Mouse (Mus musculus) intestine, postnatal 0 days (tissue): ENCODE data around the gene Dpm1. TPM values are rescaled to one million over a fixed set of nuclear protein-coding genes. Genes with fewer than 3 reads are reported as not detected.

Experiments
- ATAC-seq: fragments of 200-750 bp; cut with Nextera tagmentation; 2 replicates; pipeline ENCODE4 v1.8.0; 2017; ENCODE audit warnings: mild to moderate bottlenecking, moderate TSS enrichment, moderate library complexity
- H3K27ac ChIP-seq: fragments of 300-500 bp; sonication (generic); 2 replicates; pipeline ENCODE4 v1.5.1; 2014; ENCODE audit warnings: mild to moderate bottlenecking, low read depth, low read length, moderate library complexity
- H3K27me3 ChIP-seq: fragments of 300-500 bp; sonication (generic); replicated peaks from 2 replicates; pipeline ENCODE4 v1.6.1; 2014; ENCODE audit warnings: low read length, mixed read lengths; ENCODE audit not compliant: control insufficient read depth, insufficient read depth
- H3K36me3 ChIP-seq: fragments of 300-500 bp; sonication (generic); 2 replicates; pipeline ENCODE4 v1.6.1; 2014; ENCODE audit warnings: mild to moderate bottlenecking, moderate library complexity; ENCODE audit not compliant: control insufficient read depth, insufficient read depth
- H3K4me1 ChIP-seq: fragments of 300-500 bp; sonication (generic); replicated peaks from 2 replicates; pipeline ENCODE4 v1.6.1; 2014; ENCODE audit warnings: antibody characterized with exemption, low read length, mixed read lengths; ENCODE audit not compliant: control insufficient read depth, insufficient read depth
- H3K4me2 ChIP-seq: fragments of 300-500 bp; sonication (generic); replicated peaks from 2 replicates; pipeline ENCODE4 v1.6.1; 2014; ENCODE audit warnings: low read depth, mild to moderate bottlenecking, moderate library complexity
- H3K4me3 ChIP-seq: fragments of 300-500 bp; sonication (generic); 2 replicates; pipeline ENCODE4 v1.5.1; 2014; ENCODE audit warnings: low read depth, low read length
- H3K9ac ChIP-seq: fragments of 300-500 bp; sonication (generic); 2 replicates; pipeline ENCODE4 v1.6.1; 2014; ENCODE audit warnings: mild to moderate bottlenecking, low read depth, low read length
- H3K9me3 ChIP-seq: fragments of 300-500 bp; sonication (generic); 2 replicates; pipeline ENCODE4 v1.6.1; 2016; ENCODE audit warnings: mixed run types; ENCODE audit not compliant: control insufficient read depth
- CTCF ChIP-seq: sonication (generic); IDR thresholded peaks from 2 replicates; pipeline ENCODE4 v1.5.1; 2016; ENCODE audit warnings: low read depth, mild to moderate bottlenecking, control low read depth, antibody characterized with exemption, moderate library complexity
- WGBS: fragments of 180-500 bp; shearing (Covaris S2); extraction: QIAGEN DNeasy Blood & Tissue Kit; methylation state at CpG from one replicate; pipeline ENCODE4 v1.1.7; 2014; 5-methylcytosine and 5-hydroxymethylcytosine counted together
- polyA plus RNA-seq: library from polyadenylated mRNA; unstranded; fragments of >200 nt; fragmentation: Nextera tagmentation; extraction: Ambion mirVana; gene quantifications from 2 replicates; pipeline ENCODE4 v1.2.1, GENCODE M21; 2015

Gene Dpm1
- polyA plus RNA-seq, 1 experiment from 2014 or later: 131 TPM

GRCm38 (mm10) chr2:168259046-168259445, 28.7 kb upstream of the Dpm1 start:
- no peak for ATAC-seq
- Histone ChIP-seq H3K4me1 (no peaks in the 10 kb centered on the region), H3K9me3 (no peaks in the 10 kb centered on the region), H3K36me3 (no peaks in the 10 kb centered on the region), H3K4me2 (no peak overlapping the region), H3K4me3 (no peak overlapping the region), H3K27me3 (no peaks in the 10 kb centered on the region), H3K9ac (no peak overlapping the region), H3K27ac (no peak overlapping the region)
- 86% methylated on average over 8 of the region's 8 CpGs for WGBS
- TF ChIP-seq CTCF: no peak

GRCm38 (mm10) chr2:168257188-168257587, 26.8 kb upstream of the Dpm1 start:
- Histone ChIP-seq H3K9ac (no peak overlapping the region), H3K4me2 (no peak overlapping the region), H3K27ac (no peak overlapping the region), H3K9me3 (no peaks in the 10 kb centered on the region), H3K4me3 (no peak overlapping the region), H3K36me3 (no peaks in the 10 kb centered on the region), H3K4me1 (no peaks in the 10 kb centered on the region), H3K27me3 (no peaks in the 10 kb centered on the region)
- ATAC-seq: no peak
- no peak for TF ChIP-seq CTCF
- 77% methylated on average over 4 of the region's 4 CpGs for WGBS

GRCm38 (mm10) chr2:168256506-168256905, 26.1 kb upstream of the Dpm1 start:
- H3K27me3 ChIP-seq: no peaks in the 10 kb centered on the region
- H3K4me2 ChIP-seq: no peak overlapping the region
- no peak overlapping the region for H3K9ac ChIP-seq
- no peaks in the 10 kb centered on the region for H3K9me3 ChIP-seq
- WGBS: 29% methylated on average over 3 of the region's 3 CpGs
- no peak for TF ChIP-seq CTCF
- H3K4me3 ChIP-seq: no peak overlapping the region
- H3K27ac ChIP-seq: no peak overlapping the region
- H3K4me1 ChIP-seq: no peaks in the 10 kb centered on the region
- no peaks in the 10 kb centered on the region for H3K36me3 ChIP-seq
- ATAC-seq: no peak

- Histone ChIP-seq H3K36me3 (no peaks in the 10 kb centered on the region), H3K9ac (no peak overlapping the region), H3K4me1 (no peaks in the 10 kb centered on the region), H3K9me3 (no peaks in the 10 kb centered on the region), H3K4me3 (no peak overlapping the region), H3K27me3 (no peaks in the 10 kb centered on the region), H3K4me2 (no peak overlapping the region), H3K27ac (no peak overlapping the region)
- 57% methylated on average over 7 of the region's 7 CpGs for WGBS
- TF ChIP-seq CTCF: no peak
- no peak for ATAC-seq
These were observed 23.4 kb upstream of the Dpm1 start for GRCm38 (mm10) chr2:168253822-168254221.

GRCm38 (mm10) chr2:168252639-168253292, 22.4 kb upstream of the Dpm1 start:
- Histone ChIP-seq H3K27me3 (no peaks in the 10 kb centered on the region), H3K36me3 (no peaks in the 10 kb centered on the region), H3K27ac (no peak overlapping the region), H3K9me3 (no peaks in the 10 kb centered on the region), H3K4me3 (no peak overlapping the region), H3K9ac (no peak overlapping the region), H3K4me2 (no peak overlapping the region), H3K4me1 (no peaks in the 10 kb centered on the region)
- ATAC-seq: no peak
- TF ChIP-seq CTCF: peak; percentile 81
- WGBS: 20% methylated on average over 16 of the region's 16 CpGs

GRCm38 (mm10) chr2:168250270-168250669, 19.9 kb upstream of the Dpm1 start:
- WGBS: 16% methylated on average over 8 of the region's 8 CpGs
- peak; percentile 56 for ATAC-seq
- no peak overlapping the region for H3K27ac ChIP-seq

More at GRCm38 (mm10) chr2:168250270-168250669, 19.9 kb upstream of the Dpm1 start:
- Histone ChIP-seq H3K36me3 (no peaks in the 10 kb centered on the region), H3K4me3 (no peak overlapping the region), H3K27me3 (no peaks in the 10 kb centered on the region), H3K4me1 (no peaks in the 10 kb centered on the region), H3K4me2 (no peak overlapping the region), H3K9ac (no peak overlapping the region), H3K9me3 (no peaks in the 10 kb centered on the region)
- peak; percentile 95 for TF ChIP-seq CTCF
